Mouse (Mus musculus): ENCODE data around the gene Clp1. TPM values are rescaled to one million over a fixed set of nuclear protein-coding genes. Genes with fewer than 3 reads are reported as not detected.
"Not testable (repeated sequence)": the region's sequence is repeated elsewhere in the genome, so short reads cannot be mapped to it uniquely, and the experiment has no call there.

The Clp1 gene
- total RNA-seq, 2 experiments from 2014 or later: 37.3 to 42.5 TPM

DNA sequence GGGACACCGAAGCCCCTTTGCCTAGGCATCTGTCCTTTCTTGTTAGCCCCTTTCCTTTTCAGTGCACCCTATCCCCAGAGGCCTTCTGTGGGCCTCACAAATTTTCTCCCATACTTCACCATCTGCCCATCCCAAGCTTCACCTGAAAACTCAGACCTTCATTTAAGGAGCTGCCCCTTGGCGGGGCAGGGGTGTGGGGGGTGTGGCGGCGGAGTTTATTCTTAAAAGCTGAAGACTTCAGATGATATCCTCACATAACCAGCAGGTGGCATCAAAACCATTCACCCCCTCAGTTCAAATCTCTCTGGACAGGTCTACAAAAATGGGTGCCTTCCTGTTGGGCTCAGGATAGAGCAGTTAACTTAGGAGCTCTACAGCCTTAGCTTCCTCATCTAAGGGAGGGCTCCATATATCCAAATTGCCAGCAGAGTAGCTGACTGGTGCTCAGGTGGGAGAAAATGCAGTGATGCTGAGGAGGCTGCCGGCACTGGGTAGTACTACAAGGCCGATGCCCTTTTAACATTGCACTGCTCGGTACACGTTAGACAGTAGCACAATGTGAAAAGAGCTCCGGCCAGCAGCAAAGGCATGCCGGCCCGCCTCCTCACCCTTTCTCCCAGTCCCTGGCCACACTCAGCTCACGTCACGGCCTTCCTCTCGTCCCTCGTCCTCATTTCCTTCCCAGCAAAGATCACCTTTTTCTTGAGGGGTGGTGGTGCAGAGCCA, 13.6 kb upstream of the Clp1 start:
- peak; percentile 64 for ATAC-seq (replicated peaks; ENCODE audit: poor library complexity)

- no peak for ATAC-seq (replicated peaks; ENCODE audit: poor library complexity)
Observed at GRCm38 (mm10) chr2:84738271-84738911, 11.2 kb upstream of the Clp1 start.

DNA sequence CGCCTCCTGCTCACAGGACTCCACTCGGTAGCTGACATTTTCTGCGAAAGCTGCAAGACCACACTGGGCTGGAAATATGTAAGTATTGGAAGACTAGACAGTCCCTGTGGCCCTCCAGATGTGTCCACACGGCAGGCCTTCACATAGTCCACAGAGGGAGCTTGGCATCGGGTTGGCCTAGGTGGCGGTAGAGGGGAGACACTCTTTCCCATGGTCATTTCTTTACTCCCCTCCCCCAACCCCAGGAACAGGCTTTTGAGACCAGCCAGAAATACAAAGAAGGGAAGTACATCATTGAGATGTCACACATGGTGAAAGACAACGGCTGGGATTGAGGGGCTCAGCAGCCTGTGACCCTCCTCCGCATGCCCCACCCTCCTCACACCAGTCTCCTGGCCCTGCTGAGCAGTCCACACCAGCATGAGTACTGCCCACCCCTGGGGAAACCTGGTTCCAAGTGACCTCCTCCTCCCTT, 10.3 kb upstream of the Clp1 start:
- no peak for ATAC-seq (replicated peaks; ENCODE audit: poor library complexity)

GRCm38 (mm10) chr2:84736312-84737161, 9.4 kb upstream of the Clp1 start:
- ATAC-seq (replicated peaks; ENCODE audit: poor library complexity): no peak

DNA sequence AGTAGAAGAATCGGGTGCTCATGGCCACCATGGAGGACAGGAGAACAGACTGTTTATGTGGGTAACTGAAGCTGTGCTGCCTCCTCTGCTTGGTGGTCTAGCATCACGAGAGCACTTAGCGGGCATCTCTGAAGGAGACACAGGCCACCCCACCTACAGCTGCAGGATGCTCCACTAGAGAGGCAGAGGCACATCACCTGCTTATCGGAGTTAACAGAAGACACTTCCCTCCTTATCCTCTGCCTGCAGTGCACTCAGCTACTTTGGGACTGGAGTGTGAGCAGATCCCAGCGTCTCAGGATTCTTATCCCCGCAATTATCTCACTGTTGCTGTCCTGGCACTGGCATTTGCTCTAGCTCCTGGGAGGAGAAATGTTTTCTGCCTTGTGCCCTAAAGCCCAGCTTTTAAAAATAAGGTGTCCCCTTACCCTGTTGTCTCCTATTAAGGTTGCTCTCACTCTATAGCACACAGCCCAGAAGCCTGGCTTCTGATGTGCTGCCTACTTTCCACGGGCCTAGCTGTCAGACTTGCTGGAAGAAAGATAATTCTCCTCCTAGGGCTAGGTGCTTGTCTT, 8.3 kb upstream of the Clp1 start:
- ATAC-seq (replicated peaks; ENCODE audit: poor library complexity): peak; percentile 85

GRCm38 (mm10) chr2:84734919-84735318, 7.8 kb upstream of the Clp1 start:
- no peak for ATAC-seq (replicated peaks; ENCODE audit: poor library complexity)

- ATAC-seq (replicated peaks; ENCODE audit: poor library complexity): no peak
Observed at GRCm38 (mm10) chr2:84734351-84734864, 7.3 kb upstream of the Clp1 start.

GRCm38 (mm10) chr2:84733579-84734300, 6.6 kb upstream of the Clp1 start, which contains the start of gene Ypel4:
TSS of gene Ypel4 (plus strand) at chr2:84734058.
- ATAC-seq (replicated peaks; ENCODE audit: poor library complexity): peak; percentile 32

- no peak for ATAC-seq (replicated peaks; ENCODE audit: poor library complexity)
Observed at GRCm38 (mm10) chr2:84732394-84732793, 5.2 kb upstream of the Clp1 start.

GRCm38 (mm10) chr2:84731206-84731605, 4.1 kb upstream of the Clp1 start:
- no peak for ATAC-seq (replicated peaks; ENCODE audit: poor library complexity)

GRCm38 (mm10) chr2:84728191-84728590, 1.0 kb upstream of the Clp1 start:
- not testable (repeated sequence) for ATAC-seq (replicated peaks; ENCODE audit: poor library complexity)

GRCm38 (mm10) chr2:84726716-84727115, 434 bp downstream of the Clp1 start:
- ATAC-seq (replicated peaks; ENCODE audit: poor library complexity): no peak

DNA sequence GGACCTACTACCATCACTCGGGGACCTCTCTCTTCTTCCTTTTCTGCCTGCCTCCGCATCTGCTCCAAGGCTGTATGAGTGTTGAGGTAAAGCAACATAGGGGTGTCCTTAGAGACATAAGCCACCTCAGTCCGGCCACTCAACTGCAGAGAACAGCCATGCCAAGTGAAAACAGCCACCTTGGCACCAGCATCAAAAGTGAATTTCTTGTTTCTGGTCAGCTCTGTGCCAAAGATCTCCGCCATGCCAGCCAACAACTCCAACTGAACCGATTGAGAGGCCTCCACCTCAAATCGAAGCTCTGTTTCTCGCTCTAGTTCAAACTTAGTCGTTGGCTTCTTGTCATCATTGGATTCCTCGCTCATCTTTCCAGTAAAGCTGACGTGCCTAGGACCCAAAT, 1.4 kb downstream of the Clp1 start:
- ATAC-seq (replicated peaks; ENCODE audit: poor library complexity): no peak

DNA sequence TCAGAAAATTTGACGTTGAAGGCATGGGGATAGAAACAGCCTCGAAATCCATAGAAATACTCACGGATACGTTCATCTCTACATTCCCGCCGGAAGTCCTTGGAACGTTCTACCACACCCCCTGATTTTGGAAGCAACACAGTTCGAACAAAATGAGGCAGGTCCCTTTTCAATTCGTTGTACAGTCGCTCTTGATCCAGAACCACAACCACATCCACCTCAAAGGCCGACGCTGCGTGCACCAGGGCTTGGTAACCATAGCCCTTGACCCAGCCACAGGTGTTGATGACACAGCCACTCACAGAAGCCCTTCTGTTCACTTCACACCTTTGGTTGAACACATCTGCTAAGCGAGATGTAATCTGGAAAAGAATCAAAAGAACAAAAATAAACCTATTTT, 3.3 kb downstream of the Clp1 start:
- ATAC-seq (replicated peaks; ENCODE audit: poor library complexity): no peak

GRCm38 (mm10) chr2:84721182-84721581, 6.0 kb downstream of the Clp1 start:
- no peak for ATAC-seq (replicated peaks; ENCODE audit: poor library complexity)

DNA sequence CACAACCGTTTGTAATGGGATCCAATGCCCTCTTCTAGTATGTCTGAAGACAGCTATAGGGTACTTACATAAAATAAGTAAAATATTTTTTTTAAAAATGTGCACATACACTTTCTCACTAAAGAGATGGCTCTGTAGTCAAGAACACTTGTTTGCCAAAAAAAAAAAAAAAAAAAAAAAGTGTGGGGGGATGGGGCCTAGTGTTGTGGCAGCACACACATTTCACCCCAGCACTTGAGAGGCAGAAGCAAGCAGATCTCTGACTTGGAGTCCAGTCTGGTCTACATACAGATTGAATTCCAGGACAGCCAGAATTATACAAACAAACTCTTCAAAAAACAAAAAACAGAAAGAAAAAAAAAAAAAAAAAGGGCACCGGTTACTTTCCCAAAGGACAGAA, 6.4 kb downstream of the Clp1 start:
- no peak for ATAC-seq (replicated peaks; ENCODE audit: poor library complexity)

GRCm38 (mm10) chr2:84717357-84717756, 9.8 kb downstream of the Clp1 start:
- ATAC-seq (replicated peaks; ENCODE audit: poor library complexity): no peak

GRCm38 (mm10) chr2:84716423-84717355, 10.5 kb downstream of the Clp1 start:
- ATAC-seq (replicated peaks; ENCODE audit: poor library complexity): no peak

Data from megakaryocyte progenitor cell, adult 5-6 weeks (primary cell).